Comparison of ENCODE assay signal across 33 mouse cellular contexts in the genomic region with DNA sequence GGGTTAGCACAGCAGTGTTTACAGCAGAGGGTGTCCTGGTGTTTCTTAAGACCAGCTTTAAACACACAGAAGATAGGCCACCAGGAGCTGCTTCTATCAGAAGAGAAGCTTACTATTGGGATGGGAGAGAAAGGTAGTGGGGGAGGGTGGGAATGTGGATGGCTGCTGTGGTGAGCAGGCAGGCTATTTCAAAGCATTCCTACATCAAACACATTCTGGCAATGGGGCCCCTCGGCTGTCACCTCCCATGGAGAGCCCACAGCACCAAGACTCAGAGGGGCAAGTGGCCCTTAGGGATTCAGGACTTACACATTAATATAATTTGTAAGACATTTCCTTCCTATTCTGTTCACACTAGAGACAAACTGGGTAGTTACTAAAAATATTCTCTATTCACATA. TPM values are rescaled to one million over a fixed set of nuclear protein-coding genes. Genes with fewer than 3 reads are reported as not detected.
A peak's percentile ranks its signal among the peaks of the same experiment; 100 is the strongest.
DNase-seq lines count a peak whose midpoint lies in the region; ATAC-seq and TF ChIP-seq lines count a peak whose summit lies in the region.
"Had no signal": no experiment of that assay in that cellular context is flagged by ENCODE, and none has a peak within 500 bp of the region (broad histone marks: within the 10 kb centered on the region; RNA-seq: fewer than 3 reads in every experiment).

No protein-coding gene starts in this region.

- no peaks in the 10 kb centered on the region for H3K36me3 ChIP-seq in liver, postnatal 0 days (replicated peaks; ENCODE audit: insufficient read depth, low read length)
- no peaks in the 10 kb centered on the region for H3K36me3 ChIP-seq in liver, embryonic 12.5 days
- H3K36me3 ChIP-seq in embryonic facial prominence, embryonic 10.5 days (replicated peaks), result no peaks in the 10 kb centered on the region
- H3K36me3 ChIP-seq in kidney, embryonic 15.5 days, result no peaks in the 10 kb centered on the region
- H3K36me3 ChIP-seq in heart, adult 2 months (ENCODE audit: control insufficient read depth, insufficient read depth, low read length), result no peaks in the 10 kb centered on the region
- H3K36me3 ChIP-seq: embryonic facial prominence, embryonic 13.5 days; forebrain, embryonic 12.5 days; forebrain, embryonic 15.5 days; G1E; hindbrain, embryonic 12.5 days; hindbrain, embryonic 15.5 days had no signal

- peaks cover 78% of the 10 kb centered on the region for H3K27me3 ChIP-seq in liver, postnatal 0 days (ENCODE audit: insufficient read depth, low read length)
- H3K27me3 ChIP-seq in liver, embryonic 12.5 days (replicated peaks), result peaks cover 90% of the 10 kb centered on the region
- peaks cover 99% of the 10 kb centered on the region for H3K27me3 ChIP-seq in embryonic facial prominence, embryonic 10.5 days (replicated peaks; ENCODE audit: low read depth, poor library complexity, severe bottlenecking)
- H3K27me3 ChIP-seq in kidney, embryonic 15.5 days, result peaks cover 55% of the 10 kb centered on the region
- H3K27me3 ChIP-seq in heart, adult 2 months (ENCODE audit: control insufficient read depth, insufficient read depth, low read length), result peaks cover 21% of the 10 kb centered on the region
- H3K27me3 ChIP-seq: CH12.LX had no signal

- ATAC-seq in liver, postnatal 0 days, result no peak
- ATAC-seq in liver, embryonic 12.5 days, result no peak
- ATAC-seq in kidney, embryonic 15.5 days (replicated peaks; ENCODE audit: low FRiP score), result no peak
- ATAC-seq: forebrain, embryonic 15.5 days; Patski had no signal

- H3K4me3 ChIP-seq in liver, postnatal 0 days (ENCODE audit: low read depth, low read length), result no peak overlapping the region
- no peak overlapping the region for H3K4me3 ChIP-seq in liver, embryonic 12.5 days
- H3K4me3 ChIP-seq in embryonic facial prominence, embryonic 10.5 days, result no peak overlapping the region
- no peak overlapping the region for H3K4me3 ChIP-seq in kidney, embryonic 15.5 days (replicated peaks)
- H3K4me3 ChIP-seq in heart, adult 2 months, result no peak overlapping the region
- H3K4me3 ChIP-seq: embryonic facial prominence, embryonic 13.5 days; erythroblast, embryonic 14.5 days; forebrain, embryonic 12.5 days; forebrain, embryonic 15.5 days; hindbrain, embryonic 12.5 days; hindbrain, embryonic 15.5 days had no signal

- H3K79me2 ChIP-seq in heart, adult 2 months (replicated peaks; ENCODE audit: control insufficient read depth, insufficient read depth, low read length), result no peaks in the 10 kb centered on the region

- H3K9me3 ChIP-seq in liver, postnatal 0 days (ENCODE audit: low read length), result no peaks in the 10 kb centered on the region
- no peaks in the 10 kb centered on the region for H3K9me3 ChIP-seq in liver, embryonic 12.5 days (replicated peaks)
- no peaks in the 10 kb centered on the region for H3K9me3 ChIP-seq in embryonic facial prominence, embryonic 10.5 days
- no peaks in the 10 kb centered on the region for H3K9me3 ChIP-seq in kidney, embryonic 15.5 days (replicated peaks)
- H3K9me3 ChIP-seq: embryonic facial prominence, embryonic 13.5 days; forebrain, embryonic 12.5 days; forebrain, embryonic 15.5 days; hindbrain, embryonic 12.5 days; hindbrain, embryonic 15.5 days had no signal

- peak; percentile 4 for DNase-seq in liver, postnatal 0 days
- DNase-seq in embryo, embryonic 10.5 days (ENCODE audit: low spot score), result peak; percentile 45
- DNase-seq in embryonic facial prominence, embryonic 10.5 days (ENCODE audit: low spot score), result peak; percentile 14
- no peak for DNase-seq in thymus, adult 18-20 months
- DNase-seq in heart, adult 2 months, result no peak
- DNase-seq: adrenal gland, postnatal 10 days; adrenal gland, postnatal 36 days; B cell, adult 2 months; cerebellum, adult 18-20 months; cerebellum, adult 9-10 months; cerebellum, postnatal 14 days; gastrocnemius, postnatal 10 days; gastrocnemius, postnatal 36 days had no signal

- no peak for TF ChIP-seq EP300 in liver, postnatal 0 days (IDR thresholded peaks at IDR 0.05; ENCODE audit: low read depth)
- no peak for TF ChIP-seq EP300 in heart, adult 2 months (IDR thresholded peaks at IDR 0.05; ENCODE audit: insufficient read depth, low read depth, low read length)

- H3K4me1 ChIP-seq in liver, postnatal 0 days (ENCODE audit: insufficient read depth), result peaks cover 3% of the 10 kb centered on the region; the same call in 1 of the 2 replicates
- H3K4me1 ChIP-seq in liver, embryonic 12.5 days, result peaks cover 11% of the 10 kb centered on the region
- peaks cover 22% of the 10 kb centered on the region for H3K4me1 ChIP-seq in embryonic facial prominence, embryonic 10.5 days
- peaks cover 22% of the 10 kb centered on the region for H3K4me1 ChIP-seq in kidney, embryonic 15.5 days
- no peaks in the 10 kb centered on the region; the same call in 1 of the 2 replicates for H3K4me1 ChIP-seq in heart, adult 2 months (ENCODE audit: control insufficient read depth, insufficient read depth, low read length)

- H3K27ac ChIP-seq in liver, postnatal 0 days (ENCODE audit: low read depth), result no peak overlapping the region
- no peak overlapping the region for H3K27ac ChIP-seq in liver, embryonic 12.5 days
- H3K27ac ChIP-seq in embryonic facial prominence, embryonic 10.5 days (replicated peaks), result no peak overlapping the region
- H3K27ac ChIP-seq in kidney, embryonic 15.5 days, result no peak overlapping the region
- no peak overlapping the region for H3K27ac ChIP-seq in heart, adult 2 months
- H3K27ac ChIP-seq: embryonic facial prominence, embryonic 13.5 days; forebrain, embryonic 12.5 days; forebrain, embryonic 15.5 days; hindbrain, embryonic 12.5 days; hindbrain, embryonic 15.5 days had no signal

- intact Hi-C loops in heart, adult 2 months (cut with DNase I), result no loop called here

- no peak for TF ChIP-seq POLR2A in heart, adult 2 months (IDR thresholded peaks at IDR 0.05; ENCODE audit: insufficient read depth, low read depth, low read length)

- 4% methylated on average over 1 of the region's 1 CpGs for WGBS in liver, postnatal 0 days (ENCODE audit: insufficient replicate concordance)
- 15% methylated on average over 1 of the region's 1 CpGs for WGBS in liver, embryonic 12.5 days (ENCODE audit: insufficient replicate concordance)
- WGBS in embryonic facial prominence, embryonic 10.5 days, result 3% methylated on average over 1 of the region's 1 CpGs
- 11% methylated on average over 1 of the region's 1 CpGs for WGBS in kidney, embryonic 15.5 days
- 4% methylated on average over 1 of the region's 1 CpGs for WGBS in heart, adult 2 months

- H3K9ac ChIP-seq in liver, postnatal 0 days (replicated peaks), result no peak overlapping the region
- no peak overlapping the region for H3K9ac ChIP-seq in liver, embryonic 12.5 days
- H3K9ac ChIP-seq in kidney, embryonic 15.5 days, result no peak overlapping the region
- H3K9ac ChIP-seq in heart, adult 2 months (ENCODE audit: low read depth, low read length), result no peak overlapping the region
- H3K9ac ChIP-seq: embryonic facial prominence, embryonic 13.5 days; forebrain, embryonic 12.5 days; forebrain, embryonic 15.5 days; hindbrain, embryonic 12.5 days; hindbrain, embryonic 15.5 days had no signal

- TF ChIP-seq CTCF in liver, postnatal 0 days (IDR thresholded peaks at IDR 0.05; ENCODE audit: low read depth), result no peak
- no peak for TF ChIP-seq CTCF in heart, adult 2 months (IDR thresholded peaks at IDR 0.05)

- H3K4me2 ChIP-seq in liver, postnatal 0 days (ENCODE audit: low read depth, low read length), result no peak overlapping the region
- no peak overlapping the region for H3K4me2 ChIP-seq in liver, embryonic 12.5 days
- H3K4me2 ChIP-seq in kidney, embryonic 15.5 days, result no peak overlapping the region
- H3K4me2 ChIP-seq: embryonic facial prominence, embryonic 13.5 days; forebrain, embryonic 12.5 days; forebrain, embryonic 15.5 days; heart, embryonic 11.5 days; hindbrain, embryonic 12.5 days; hindbrain, embryonic 15.5 days had no signal

RNA-seq across cellular contexts. Expression of a gene that starts 2.6 kb away (rescaled TPM):
- not detected in 2 replicates for polyA plus RNA-seq in liver, postnatal 0 days (2015; fragmentation: Nextera tagmentation; extraction: Ambion mirVana)
- polyA plus RNA-seq in liver, embryonic 12.5 days (2016; fragmentation: Nextera tagmentation; extraction: Ambion mirVana), result 0.07 TPM in 1 of 2 replicates, not detected in the other
- 0.20 and 0.39 TPM in 2 replicates for polyA plus RNA-seq in embryonic facial prominence, embryonic 10.5 days (2016; fragmentation: Nextera tagmentation; extraction: Ambion mirVana)
- 1.2 and 1.5 TPM in 2 replicates for polyA plus RNA-seq in kidney, embryonic 15.5 days (2015; fragmentation: Nextera tagmentation; extraction: Ambion mirVana)
- total RNA-seq in heart, adult 2 months (2021), result not detected
- polyA plus RNA-seq in heart, adult 2 months (2012; rRNA removed), result not detected in 2 replicates
- total RNA-seq: adrenal gland, adult 18-20 months; adrenal gland, postnatal 10 days; adrenal gland, postnatal 36 days; CH12.LX; gastrocnemius, adult 18-20 months; gastrocnemius, postnatal 10 days; gastrocnemius, postnatal 36 days; granulocyte monocyte progenitor cell, adult 5-6 weeks; heart, adult 8-10 months; heart, postnatal 25 days; hematopoietic stem cell, adult 5-6 weeks had no signal
- polyA plus RNA-seq: erythroblast, embryonic 14.5 days; forebrain, embryonic 15.5 days; G1E; heart, embryonic 11.5 days; heart, embryonic 14.5 days; heart, postnatal 0 days; Patski had no signal

RNA-seq across cellular contexts. Expression of a gene that starts 33.6 kb away (rescaled TPM):
- not detected in 2 replicates for polyA plus RNA-seq in liver, postnatal 0 days (2015; fragmentation: Nextera tagmentation; extraction: Ambion mirVana)
- not detected in 2 replicates for polyA plus RNA-seq in liver, embryonic 12.5 days (2016; fragmentation: Nextera tagmentation; extraction: Ambion mirVana)
- not detected in 2 replicates for polyA plus RNA-seq in embryonic facial prominence, embryonic 10.5 days (2016; fragmentation: Nextera tagmentation; extraction: Ambion mirVana)
- 1.7 and 2.3 TPM in 2 replicates for polyA plus RNA-seq in kidney, embryonic 15.5 days (2015; fragmentation: Nextera tagmentation; extraction: Ambion mirVana)
- total RNA-seq in heart, adult 2 months (2021), result under 1 TPM in 1 of 2 experiments, not detected in 1; 0.14 TPM
- 0.04 and 0.20 TPM in 2 replicates for polyA plus RNA-seq in heart, adult 2 months (2012; rRNA removed)
- total RNA-seq: granulocyte monocyte progenitor cell, adult 5-6 weeks; heart, adult 8-10 months; heart, postnatal 25 days; hematopoietic stem cell, adult 5-6 weeks had no signal
- polyA plus RNA-seq: erythroblast, embryonic 14.5 days; forebrain, embryonic 12.5 days; forebrain, embryonic 15.5 days; heart, embryonic 14.5 days; heart, postnatal 0 days had no signal

RNA-seq across cellular contexts. Expression of a gene that starts 48.4 kb away (rescaled TPM):
- not detected in 2 replicates for polyA plus RNA-seq in liver, postnatal 0 days (2015; fragmentation: Nextera tagmentation; extraction: Ambion mirVana)
- not detected in 2 replicates for polyA plus RNA-seq in liver, embryonic 12.5 days (2016; fragmentation: Nextera tagmentation; extraction: Ambion mirVana)
- not detected in 2 replicates for polyA plus RNA-seq in embryonic facial prominence, embryonic 10.5 days (2016; fragmentation: Nextera tagmentation; extraction: Ambion mirVana)
- 5.6 and 5.8 TPM in 2 replicates for polyA plus RNA-seq in kidney, embryonic 15.5 days (2015; fragmentation: Nextera tagmentation; extraction: Ambion mirVana)
- total RNA-seq in heart, adult 2 months (2021), result under 1 TPM; 0.21 to 0.45 TPM
- polyA plus RNA-seq in heart, adult 2 months (2012; rRNA removed), result 0.53 and 1.0 TPM in 2 replicates
- total RNA-seq: granulocyte monocyte progenitor cell, adult 5-6 weeks; hematopoietic stem cell, adult 5-6 weeks had no signal
- polyA plus RNA-seq: embryonic facial prominence, embryonic 13.5 days; forebrain, embryonic 12.5 days; forebrain, embryonic 15.5 days; heart, embryonic 11.5 days had no signal

RNA-seq across cellular contexts. Expression of a gene that starts 48.4 kb away (rescaled TPM):
- not detected in 2 replicates for polyA plus RNA-seq in liver, postnatal 0 days (2015; fragmentation: Nextera tagmentation; extraction: Ambion mirVana)
- polyA plus RNA-seq in liver, embryonic 12.5 days (2016; fragmentation: Nextera tagmentation; extraction: Ambion mirVana), result 0.18 and 0.30 TPM in 2 replicates
- 1.7 and 6.9 TPM in 2 replicates for polyA plus RNA-seq in embryonic facial prominence, embryonic 10.5 days (2016; fragmentation: Nextera tagmentation; extraction: Ambion mirVana)
- polyA plus RNA-seq in kidney, embryonic 15.5 days (2015; fragmentation: Nextera tagmentation; extraction: Ambion mirVana), result 15.2 and 15.9 TPM in 2 replicates
- total RNA-seq in heart, adult 2 months (2021), result not detected
- 0.06 TPM in 1 of 2 replicates, not detected in the other for polyA plus RNA-seq in heart, adult 2 months (2012; rRNA removed)
- total RNA-seq: gastrocnemius, adult 18-20 months; granulocyte monocyte progenitor cell, adult 5-6 weeks; heart, postnatal 25 days; hematopoietic stem cell, adult 5-6 weeks had no signal
- polyA plus RNA-seq: erythroblast, embryonic 14.5 days; forebrain, embryonic 12.5 days; forebrain, embryonic 15.5 days had no signal

RNA-seq across cellular contexts. Expression of a gene that starts 55.7 kb away (rescaled TPM):
- 0.04 TPM in 1 of 2 replicates, not detected in the other for polyA plus RNA-seq in liver, postnatal 0 days (2015; fragmentation: Nextera tagmentation; extraction: Ambion mirVana)
- polyA plus RNA-seq in liver, embryonic 12.5 days (2016; fragmentation: Nextera tagmentation; extraction: Ambion mirVana), result 0.11 and 0.14 TPM in 2 replicates
- not detected in 2 replicates for polyA plus RNA-seq in embryonic facial prominence, embryonic 10.5 days (2016; fragmentation: Nextera tagmentation; extraction: Ambion mirVana)
- polyA plus RNA-seq in kidney, embryonic 15.5 days (2015; fragmentation: Nextera tagmentation; extraction: Ambion mirVana), result 36.4 and 40.8 TPM in 2 replicates
- 1 to 10 TPM in 1 of 2 experiments, under 1 TPM in 1; 0.61 to 1.0 TPM for total RNA-seq in heart, adult 2 months (2021)
- 0.59 and 0.61 TPM in 2 replicates for polyA plus RNA-seq in heart, adult 2 months (2012; rRNA removed)
- total RNA-seq: G1E; granulocyte monocyte progenitor cell, adult 5-6 weeks; hematopoietic stem cell, adult 5-6 weeks had no signal
- polyA plus RNA-seq: erythroblast, embryonic 14.5 days; forebrain, embryonic 12.5 days; G1E had no signal

Comparison
In these comparisons a context has a peak if more than half of its experiments do, and no peak if none do; other contexts are left out.
1. DNase-seq: peak in liver, postnatal 0 days (single experiment), embryo, embryonic 10.5 days (single experiment) and embryonic facial prominence, embryonic 10.5 days (single experiment); none in thymus, adult 18-20 months (0 of 2) and heart, adult 2 months (0 of 2).